Mouse (Mus musculus) urinary bladder, postnatal 14 days (tissue): ENCODE measurements around the gene Myo5a.

Source experiments
- DNase-seq: peaks from one replicate; pipeline ENCODE4 v3.0.0; 2021; ENCODE audit warnings: low spot score

Gene Myo5a

DNA sequence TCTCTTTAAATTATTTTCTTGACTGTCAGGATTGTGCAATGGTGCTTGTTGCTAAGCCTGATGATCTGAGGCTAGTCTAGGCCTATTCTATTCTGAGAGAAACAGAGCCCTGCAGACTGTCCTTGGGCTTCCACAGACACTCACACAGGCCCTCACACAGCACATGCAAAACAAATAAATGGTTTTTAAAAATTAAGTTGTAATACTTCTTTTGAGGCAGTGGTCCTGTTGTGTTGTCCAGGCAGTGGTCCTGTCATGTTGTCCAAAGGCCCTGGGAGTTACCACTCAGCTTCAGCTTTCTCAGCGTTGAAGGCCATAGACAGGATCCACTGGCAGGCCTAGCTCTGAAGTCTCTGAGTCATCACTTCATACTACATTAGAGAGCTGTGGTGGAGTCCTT is 130.7 kb downstream of the Myo5a start:
- DNase-seq: no peak

DNA sequence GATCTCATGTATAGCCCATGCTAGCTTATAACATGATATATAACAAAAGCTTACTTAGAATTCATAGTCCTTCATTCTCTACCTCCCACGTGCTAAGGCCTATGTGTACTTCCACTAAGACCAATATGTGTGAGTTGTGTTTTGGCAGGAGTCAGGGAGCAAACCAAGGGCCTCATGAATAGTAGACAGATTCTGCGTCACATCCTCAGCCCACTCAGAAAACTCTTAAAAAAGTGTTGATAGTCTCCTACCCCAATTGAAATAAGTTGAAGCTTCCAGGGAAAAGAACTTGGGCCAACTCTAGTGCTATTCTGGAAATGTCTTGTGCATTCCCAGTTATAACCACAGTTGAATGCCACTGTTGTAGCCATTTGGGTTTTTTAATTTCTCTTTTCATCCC is 131.2 kb downstream of the Myo5a start:
- no peak for DNase-seq

DNA sequence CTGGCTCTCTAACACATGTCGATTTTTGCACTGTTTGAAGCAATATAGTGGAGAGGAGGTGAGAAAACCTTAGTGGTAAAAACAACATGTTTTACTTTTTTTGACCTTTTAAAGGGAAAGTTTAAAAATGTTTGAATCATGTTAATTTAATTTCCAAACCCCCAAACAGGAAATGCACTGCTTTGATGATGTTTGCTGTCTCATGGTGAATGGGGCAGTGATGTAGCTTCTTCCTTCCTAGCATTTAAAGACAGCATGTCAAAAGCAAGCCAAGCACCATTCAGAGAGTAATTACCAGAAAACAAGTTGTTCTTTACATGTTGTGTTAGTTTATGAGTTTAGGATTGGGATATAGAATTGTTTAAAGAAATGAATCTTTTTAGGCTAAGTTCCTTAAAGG is 138.4 kb downstream of the Myo5a start:
- DNase-seq: no peak

DNA sequence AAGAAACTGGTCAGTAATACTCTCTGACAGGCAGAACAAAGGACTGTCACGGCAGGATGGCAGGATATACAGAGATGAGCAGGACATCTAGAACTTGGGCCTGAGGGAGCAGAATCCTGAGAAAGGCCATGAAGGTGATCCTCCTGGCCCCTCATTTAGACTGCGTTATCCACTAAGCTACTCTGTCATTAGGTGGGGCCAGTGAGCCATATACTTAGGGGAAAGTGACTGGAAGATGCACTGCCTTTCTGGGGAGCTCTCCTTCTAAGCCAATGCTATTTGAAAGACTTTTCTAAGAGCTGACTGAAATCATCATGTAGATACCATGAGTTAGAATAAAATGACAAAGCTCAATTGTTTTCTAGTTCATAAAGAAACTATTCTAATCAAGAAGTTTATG is 139.5 kb downstream of the Myo5a start:
- DNase-seq: no peak

DNA sequence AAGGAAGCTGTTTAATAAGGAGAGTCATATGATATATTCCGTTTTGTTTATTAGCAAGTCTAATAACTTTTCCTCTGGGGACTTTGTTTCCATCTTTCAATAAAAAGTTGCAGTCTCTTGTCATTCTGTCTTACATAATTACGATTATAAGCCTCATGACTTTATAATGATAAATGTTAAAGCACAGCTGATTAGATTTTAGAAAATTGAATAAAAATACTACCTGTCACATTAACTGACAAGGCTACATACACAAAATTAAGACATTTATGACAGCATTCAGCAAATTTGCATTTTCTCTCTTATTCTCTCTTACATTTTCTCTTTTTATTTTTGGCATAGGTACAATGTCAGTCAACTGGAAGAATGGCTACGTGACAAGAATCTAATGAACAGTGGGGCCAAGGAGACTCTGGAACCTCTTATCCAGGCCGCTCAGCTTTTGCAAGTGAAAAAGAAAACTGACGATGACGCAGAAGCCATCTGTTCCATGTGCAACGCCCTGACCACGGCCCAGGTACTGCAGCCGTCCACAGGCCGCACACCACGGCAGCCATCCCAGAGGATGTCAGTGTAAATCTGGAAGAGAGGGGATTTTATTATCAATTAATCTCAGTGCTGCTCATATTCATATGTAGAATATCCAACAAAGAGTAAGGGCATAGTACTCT is 144.1 kb downstream of the Myo5a start:
- no peak for DNase-seq

DNA sequence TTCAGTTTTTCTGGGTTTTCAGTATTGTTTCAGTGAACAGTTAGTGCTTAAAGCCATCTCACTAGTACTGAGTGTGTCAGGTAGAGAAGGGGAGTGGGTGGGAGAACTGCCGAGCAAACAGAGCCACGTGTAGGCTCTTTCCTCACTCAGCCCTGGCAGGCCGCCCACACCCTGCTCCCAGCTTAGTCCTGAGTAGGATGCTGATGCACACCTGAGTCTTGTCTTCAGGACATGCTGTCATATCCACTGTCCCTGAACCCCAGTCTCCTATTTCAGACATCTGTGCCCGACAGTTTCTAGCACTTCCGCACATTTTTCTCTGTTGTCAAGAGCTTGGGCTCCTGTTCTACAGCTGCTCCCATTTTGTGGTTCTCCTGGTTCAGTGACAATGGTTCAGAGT is 149.1 kb downstream of the Myo5a start:
- DNase-seq: no peak

DNA sequence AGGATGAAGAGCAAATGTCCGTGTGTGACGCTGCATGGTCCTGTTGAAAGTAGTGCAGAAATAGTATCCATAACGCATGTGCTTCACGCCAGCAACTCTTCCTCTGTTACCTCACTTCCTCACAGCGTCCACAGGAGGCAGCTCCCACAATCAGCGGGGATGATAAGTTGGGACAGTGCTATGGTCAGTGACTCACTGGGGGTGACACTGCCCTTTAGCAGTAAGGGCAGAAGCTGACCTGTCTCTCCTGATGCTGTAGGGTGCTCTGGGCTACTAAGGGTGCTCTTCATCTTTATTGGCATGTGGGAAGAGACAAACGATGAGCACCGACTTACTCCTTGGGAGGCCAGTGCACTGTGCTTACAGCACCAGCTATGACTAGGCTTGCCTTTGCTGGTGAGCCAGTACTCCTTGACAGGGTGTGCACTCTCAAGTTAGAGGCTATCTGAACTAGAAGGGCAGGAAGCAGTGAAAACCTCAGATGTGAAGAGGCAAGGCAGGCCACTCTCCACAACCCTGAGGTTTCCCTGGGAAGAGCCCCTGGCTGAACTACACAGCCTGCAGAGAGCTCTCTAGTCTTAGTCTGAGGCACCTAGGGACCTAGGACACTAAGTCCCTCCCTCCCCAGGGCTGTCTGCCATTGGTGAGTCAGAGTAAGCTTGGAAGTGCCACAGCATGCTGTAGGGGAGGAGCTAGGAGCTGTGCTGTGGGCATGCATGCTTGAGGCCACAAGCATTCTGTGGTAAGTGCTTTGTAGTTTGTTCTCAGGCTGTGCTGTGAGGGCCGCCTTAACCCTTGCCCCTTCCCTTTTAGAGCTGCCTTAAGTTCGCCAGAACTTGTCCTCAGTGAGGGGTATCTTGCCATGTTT is 150.8 kb downstream of the Myo5a start:
- peak; percentile 24 for DNase-seq

DNA sequence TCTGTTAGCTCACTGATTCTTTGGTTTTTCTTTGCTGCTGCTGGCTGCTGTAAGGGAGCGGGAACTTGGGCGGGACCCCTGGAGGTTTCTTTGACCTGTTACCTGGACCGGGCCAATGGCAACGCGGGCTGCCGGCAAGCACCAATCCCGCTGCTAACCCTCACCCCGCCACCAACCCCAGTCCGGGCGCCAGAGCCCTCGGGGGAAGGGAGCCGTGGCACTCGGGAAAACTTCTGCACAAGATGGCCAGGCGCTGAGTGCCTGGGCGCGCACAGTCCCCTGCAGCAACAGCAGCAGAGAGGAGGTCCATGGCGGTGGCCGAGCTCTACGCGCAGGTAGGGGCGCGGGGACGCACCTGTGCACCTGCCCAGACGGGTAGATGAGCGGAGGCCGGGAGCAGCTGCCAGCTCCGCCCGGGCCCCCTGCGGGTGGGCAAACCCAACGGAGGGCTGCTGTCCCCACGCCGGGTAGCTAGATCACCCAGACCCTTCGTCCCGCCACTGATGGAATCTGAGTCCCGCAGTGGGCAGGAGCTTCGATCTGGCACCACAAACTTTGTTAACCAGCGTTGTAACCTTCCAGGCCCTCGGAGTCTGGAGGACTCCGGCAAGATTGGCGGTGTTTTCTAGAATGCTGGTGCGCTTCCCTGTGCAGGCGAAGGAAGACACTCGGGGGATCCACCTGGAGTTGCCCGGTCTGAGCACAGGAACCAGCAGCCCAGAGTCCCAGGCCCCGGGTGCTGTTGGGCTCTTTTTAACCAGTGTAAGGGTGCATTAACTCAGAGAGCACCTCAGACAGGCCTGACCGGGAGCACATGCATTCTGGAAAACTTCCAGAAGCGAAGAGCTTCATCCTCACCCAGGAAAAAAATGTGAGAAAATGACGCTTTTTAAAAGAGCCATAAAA is 161.3 kb downstream of the Myo5a start, which contains the start of gene Myo5c:
Gene Myo5c, plus strand, starts transcription at position 180 of the 906 bp plus-strand sequence.
- peak; percentile 65 for DNase-seq

DNA sequence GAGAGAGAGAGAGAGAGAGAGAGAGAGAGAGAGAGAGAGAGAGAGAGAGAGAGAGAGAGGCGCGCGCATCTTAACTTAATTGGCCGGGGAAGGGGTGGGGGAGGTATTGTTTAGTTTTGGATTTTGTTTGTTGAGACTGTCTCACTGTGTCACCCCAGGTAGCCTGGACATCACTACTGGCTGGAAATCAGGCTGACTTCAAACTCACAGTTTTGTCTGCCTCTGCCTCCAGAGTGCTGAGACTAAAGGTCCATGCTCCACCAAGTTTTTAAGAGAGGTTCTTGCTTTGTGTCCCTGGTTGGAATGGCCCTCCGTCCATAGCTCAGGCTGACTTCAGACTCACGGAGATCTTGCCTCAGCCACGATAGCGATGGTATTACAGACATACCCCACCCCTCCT is 162.0 kb downstream of the Myo5a start:
- DNase-seq: no peak

DNA sequence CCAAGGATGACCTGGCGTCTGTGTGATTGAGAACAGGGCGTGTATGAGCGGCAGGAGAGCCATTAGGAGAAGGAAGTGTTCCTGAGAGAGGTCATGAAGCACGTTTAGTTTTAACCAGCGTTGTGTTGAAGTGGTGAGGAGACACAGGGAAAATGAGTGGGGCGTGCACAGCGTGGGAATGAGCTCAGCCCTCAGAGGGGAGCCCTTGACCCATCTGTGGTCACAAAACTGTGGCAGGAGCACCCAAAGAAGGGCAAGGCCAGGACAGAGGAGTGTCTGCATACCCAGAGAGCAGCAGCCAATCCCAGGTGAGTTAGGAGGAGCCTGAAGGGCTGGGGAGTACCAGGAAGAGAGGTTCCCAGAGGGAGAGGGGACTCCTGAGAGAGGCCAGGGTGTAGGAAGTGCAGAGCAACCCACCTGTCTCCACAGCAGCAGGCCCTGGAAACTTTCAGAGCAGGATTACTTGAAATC is 163.5 kb downstream of the Myo5a start:
- DNase-seq: peak; percentile 17

DNA sequence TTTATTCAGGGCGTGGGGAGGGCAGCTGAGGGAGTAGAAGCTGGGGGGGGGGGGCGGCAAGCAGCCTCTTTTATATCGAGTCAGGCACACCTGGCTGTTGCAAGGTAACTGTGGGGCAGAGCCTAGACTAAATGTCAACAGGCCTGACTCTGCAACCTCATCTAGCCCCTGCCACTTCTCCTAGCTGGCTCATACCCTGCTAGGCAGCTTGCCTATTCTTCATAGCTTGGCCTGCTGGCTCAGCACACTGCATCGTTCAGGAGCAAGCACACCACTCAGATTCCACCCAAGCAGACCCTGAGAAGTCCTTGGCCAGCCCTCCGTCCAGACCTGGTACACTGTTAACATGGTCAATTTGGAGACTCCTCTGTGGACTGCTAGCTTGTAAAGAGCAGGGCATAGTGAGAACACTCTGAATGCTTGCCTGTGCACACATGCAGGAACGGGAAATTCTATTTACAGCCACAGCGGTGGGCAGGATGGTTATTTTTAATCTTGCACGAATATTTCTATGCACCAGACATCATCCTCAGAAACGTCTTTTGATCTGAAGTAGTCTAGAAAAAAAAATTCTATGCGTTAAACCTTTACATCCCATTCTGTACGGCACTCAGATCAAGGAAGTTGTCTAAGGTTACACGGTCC is 164.3 kb downstream of the Myo5a start:
- DNase-seq: no peak

DNA sequence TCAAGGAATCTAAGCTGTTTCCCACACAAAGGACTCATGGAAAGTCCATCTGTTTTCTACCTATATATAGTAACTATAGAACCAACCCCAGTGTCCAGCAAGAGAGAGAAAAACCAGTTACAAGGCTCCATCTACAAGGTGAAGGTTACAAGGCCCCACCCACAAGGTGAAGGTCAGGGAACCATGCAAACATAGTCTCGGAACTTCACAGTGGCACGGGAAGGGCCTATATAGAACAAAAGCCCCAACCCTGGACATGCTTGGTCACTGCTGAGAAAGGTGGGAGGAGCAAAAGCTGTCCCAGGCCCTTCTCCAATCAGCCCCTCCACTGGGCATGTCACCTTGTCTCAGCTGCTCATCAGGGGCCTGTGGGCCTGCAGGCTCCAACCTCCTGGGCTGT is 164.9 kb downstream of the Myo5a start:
- no peak for DNase-seq

DNA sequence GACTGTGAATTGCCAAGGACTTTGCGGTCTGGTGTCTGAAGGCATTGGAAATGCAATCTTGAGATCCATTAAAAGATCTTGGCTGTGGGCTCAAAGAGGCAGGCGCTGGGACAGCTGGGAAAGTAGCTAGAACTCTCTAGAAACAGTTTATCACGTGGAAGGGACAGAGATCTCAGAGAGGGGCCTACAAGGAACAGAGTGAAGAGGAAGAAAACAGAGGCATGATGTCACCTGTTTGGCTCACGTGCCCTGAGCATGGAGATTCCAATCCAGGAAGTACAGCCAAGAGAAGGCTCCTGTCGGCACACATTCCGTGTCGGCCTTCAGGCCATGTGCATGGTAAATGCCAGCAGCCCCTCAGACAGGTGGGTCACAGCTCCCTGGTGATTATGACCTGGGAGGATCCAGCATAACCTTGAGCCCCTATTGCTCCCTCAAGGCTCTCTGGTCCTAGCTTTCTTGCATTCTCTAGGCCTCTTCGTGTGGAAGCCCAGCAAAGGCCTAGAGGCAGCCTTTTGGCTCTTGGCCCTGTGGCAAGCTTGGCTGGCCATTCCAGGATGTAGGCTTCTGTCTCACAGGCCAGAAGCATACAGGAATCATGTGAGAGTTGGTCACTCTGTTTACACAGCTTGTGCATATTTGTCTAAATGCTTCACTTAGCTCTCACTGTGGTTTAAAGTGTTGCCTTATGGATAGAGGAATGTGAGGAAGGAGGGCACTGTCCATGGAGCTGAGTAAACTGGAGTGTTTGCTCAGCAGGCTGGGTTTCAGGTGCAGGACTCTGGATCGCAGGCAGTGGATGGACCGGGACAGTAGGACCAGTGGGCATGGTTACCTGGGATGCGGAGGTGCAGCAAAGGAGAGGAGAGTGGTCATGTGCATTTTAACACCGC is 165.8 kb downstream of the Myo5a start:
- DNase-seq: peak; percentile 45

DNA sequence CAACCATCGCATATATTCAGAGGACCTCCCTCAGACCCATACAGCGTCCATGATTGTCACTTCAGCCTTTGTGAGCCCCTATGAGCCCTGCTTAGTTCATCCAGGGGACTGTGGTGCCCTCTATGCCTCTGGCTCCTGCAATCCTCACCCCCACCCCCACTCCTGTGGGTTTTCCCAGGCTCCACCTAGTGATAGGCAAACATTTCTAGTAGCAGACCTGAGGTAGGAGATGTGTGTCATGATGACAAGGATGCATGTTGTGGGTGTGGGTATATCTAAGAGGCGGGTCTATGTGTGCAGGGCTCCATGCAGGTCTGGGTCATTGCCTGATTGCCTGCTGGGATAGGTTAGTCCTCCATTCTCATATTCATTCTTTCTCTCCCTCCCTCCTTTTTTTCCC is 167.4 kb downstream of the Myo5a start:
- DNase-seq: no peak

DNA sequence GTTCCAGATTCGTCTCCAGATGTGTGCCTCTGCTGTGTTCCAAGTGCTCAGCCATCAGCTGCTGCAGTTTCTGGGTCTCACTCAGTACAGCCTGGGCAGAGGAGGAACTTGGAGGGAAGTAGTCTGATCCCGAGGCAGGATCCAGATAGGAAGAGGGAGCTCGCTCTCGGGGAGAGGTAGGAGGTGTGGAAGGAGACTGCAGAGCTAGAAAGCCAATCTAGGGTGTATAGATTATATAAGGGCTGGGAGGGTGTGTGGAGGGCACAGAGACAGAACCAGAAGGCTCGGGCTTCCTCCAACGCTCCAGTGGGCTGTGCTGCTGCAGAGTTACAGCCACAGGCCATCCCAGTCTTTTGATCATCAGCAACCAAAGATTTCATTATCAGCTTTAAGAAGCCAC is 172.2 kb downstream of the Myo5a start:
- no peak for DNase-seq

DNA sequence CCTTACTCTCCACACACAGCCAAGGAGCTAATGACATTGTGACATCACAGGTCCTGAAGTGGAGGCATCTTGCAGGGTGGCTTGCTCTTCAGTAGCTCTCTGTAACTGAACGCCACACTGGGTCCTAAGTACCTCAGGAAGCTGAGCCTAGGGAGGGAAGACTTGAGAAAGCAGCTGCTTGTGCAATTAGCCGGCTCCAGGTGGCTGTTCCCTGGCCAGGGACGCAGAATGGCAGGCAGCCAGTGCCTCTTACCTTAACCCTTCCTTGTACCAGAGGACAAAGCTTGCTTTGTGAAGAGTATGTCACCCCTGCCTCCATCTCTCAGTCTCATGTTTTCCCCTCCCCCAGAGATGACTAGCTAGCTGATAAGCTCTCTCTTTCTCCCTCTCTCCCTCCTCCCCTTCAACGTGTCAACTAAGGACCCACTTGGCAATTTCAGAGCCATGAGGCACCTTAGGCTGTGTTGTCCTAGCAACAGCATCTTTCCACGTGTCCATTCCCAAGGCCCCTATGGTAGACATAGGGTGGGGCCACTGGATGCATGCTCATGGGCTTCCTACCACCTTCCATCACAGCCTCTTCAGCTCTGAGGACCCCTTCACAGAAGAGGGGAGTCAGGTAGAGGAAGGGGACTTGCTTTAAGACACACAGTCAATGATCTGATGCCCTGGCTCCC is 173.1 kb downstream of the Myo5a start:
- peak; percentile 29 for DNase-seq

DNA sequence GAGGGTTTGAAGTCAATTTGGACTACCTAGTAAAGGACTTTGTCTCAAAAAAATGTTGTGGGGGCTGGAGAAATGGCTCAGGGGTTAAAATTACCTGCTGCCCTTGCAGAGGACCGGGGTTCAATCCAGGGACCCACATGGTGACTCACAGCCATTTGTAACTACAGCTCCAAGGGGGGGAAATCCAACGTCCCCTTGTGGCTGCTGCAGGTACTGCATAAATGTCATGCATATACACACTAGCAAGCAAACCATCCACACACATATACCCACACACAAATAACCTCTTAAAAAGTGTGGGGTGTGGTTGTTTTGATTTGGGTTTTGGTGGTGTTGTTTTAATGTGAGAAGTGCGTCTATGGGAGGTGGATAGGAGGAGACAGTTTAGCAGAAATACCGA is 173.7 kb downstream of the Myo5a start:
- no peak for DNase-seq

DNA sequence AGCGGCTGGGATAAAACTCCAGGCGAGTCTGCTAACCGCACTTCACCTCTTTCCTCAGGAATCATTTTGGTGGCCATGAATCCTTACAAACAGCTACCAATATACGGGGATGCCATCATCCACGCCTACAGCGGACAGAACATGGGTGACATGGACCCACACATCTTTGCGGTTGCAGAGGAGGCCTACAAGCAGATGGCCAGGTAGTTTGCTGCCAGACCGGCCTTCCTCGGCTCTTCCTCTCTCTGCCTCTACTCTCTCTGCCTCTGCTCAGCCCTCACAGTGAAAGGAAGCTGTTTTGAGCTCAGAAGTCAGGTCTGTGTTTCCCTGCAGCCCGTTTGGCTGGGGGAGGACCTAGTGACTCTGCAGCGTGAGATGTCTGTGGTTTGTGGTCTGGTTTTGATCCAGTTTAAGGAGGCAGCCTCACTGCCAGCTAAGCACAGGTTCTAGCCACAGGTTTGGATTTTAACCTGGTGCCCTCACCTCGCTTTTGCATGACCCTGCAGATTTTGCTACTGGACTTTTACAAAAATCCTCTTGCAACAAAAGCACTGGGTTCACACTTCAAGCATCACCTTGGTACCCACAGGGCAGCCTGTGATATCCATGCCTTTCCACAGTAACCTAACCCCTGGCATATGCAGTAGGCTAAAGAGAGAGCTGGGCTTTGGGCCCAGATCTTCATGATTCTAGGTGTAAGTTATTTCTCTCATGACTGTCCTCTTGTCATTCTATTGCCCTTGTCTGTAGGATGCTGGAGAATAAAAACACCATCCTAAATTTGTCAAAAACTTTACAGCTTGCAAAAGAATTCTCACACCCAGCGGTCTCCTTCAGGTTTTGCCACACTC is 175.5 kb downstream of the Myo5a start:
- DNase-seq: no peak

DNA sequence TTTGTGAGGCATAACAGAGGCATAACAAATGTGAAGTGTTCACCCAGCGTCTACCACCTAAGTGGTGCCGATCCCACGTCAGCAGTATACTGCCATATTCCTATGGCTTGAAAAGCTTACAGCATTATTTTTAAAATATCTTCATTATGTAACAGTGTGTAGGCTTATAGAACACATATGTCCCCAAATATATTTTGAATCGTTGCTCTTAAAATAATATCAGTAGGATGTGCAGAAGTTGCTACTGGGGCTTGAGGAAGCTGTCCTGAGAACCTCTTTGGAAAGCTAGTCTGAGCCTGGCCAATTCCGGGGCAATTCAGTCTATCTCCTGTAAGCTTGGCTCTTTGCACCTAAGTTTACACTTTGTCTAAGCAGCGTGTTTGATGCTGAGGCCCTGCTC is 177.1 kb downstream of the Myo5a start:
- DNase-seq: no peak
